Mouse (Mus musculus) kidney, adult 2 months (tissue): ENCODE results near the gene Ccni. TPM values are rescaled to one million over a fixed set of nuclear protein-coding genes. Genes with fewer than 3 reads are reported as not detected.
A peak's percentile ranks its signal among the peaks of the same experiment; 100 is the strongest.

ENCODE experiments used
- DNase-seq: peaks from one replicate; pipeline ENCODE4 v3.0.0; 2021
- H3K27ac ChIP-seq: fragments of 200-500 bp; 2 replicates; pipeline ENCODE4 v1.5.1; 2012; ENCODE audit warnings: low read depth, low read length, control low read depth, inconsistent platforms; ENCODE audit not compliant: insufficient read depth
- H3K27me3 ChIP-seq: fragments of 200-500 bp; replicated peaks from 2 replicates; pipeline ENCODE4 v1.6.1; 2012; ENCODE audit warnings: mild to moderate bottlenecking, moderate library complexity, low read length, inconsistent platforms; ENCODE audit not compliant: control insufficient read depth, insufficient read depth
- H3K36me3 ChIP-seq: fragments of 200-500 bp; 2 replicates; pipeline ENCODE4 v1.6.1; 2012; ENCODE audit warnings: mild to moderate bottlenecking, moderate library complexity, low read length, inconsistent platforms; ENCODE audit not compliant: control insufficient read depth, insufficient read depth
- H3K4me1 ChIP-seq: fragments of 200-500 bp; 2 replicates; pipeline ENCODE4 v1.6.1; 2011; ENCODE audit warnings: low read length; ENCODE audit not compliant: control insufficient read depth, insufficient read depth
- H3K4me3 ChIP-seq: fragments of 200-500 bp; 2 replicates; pipeline ENCODE4 v1.5.1; 2011; ENCODE audit warnings: mild to moderate bottlenecking, low read depth, low read length, control low read depth; ENCODE audit not compliant: insufficient read depth
- CTCF ChIP-seq: fragments of 200-500 bp; conservative IDR thresholded peaks from 2 replicates; pipeline ENCODE4 v1.5.1; 2011; ENCODE audit warnings: low read depth, mild to moderate bottlenecking, control low read depth, low read length, moderate library complexity, mixed read lengths; ENCODE audit not compliant: insufficient read depth, insufficient read length
- POLR2A ChIP-seq: fragments of 200-500 bp; IDR thresholded peaks from one replicate; pipeline ENCODE4 v1.6.1; 2011; ENCODE audit warnings: low read depth, low read length, control low read depth
- WGBS: fragments of 180-500 bp; shearing (Covaris S2); methylation state at CpG from one replicate; pipeline ENCODE4 v1.1.7; 2018; 5-methylcytosine and 5-hydroxymethylcytosine counted together
- polyA plus RNA-seq: library from polyadenylated mRNA; depleted of rRNA; stranded (reverse); fragments of >200 nt; gene quantifications from 2 replicates; pipeline ENCODE4 v1.2.3, GENCODE M21; 2012; rRNA removed

Gene Ccni
- polyA plus RNA-seq, 1 experiment, result 125 TPM

- H3K4me1 ChIP-seq, result peaks cover 10% of the 10 kb centered on the region; the same call in 1 of the 2 replicates
- peak overlapping the region; percentile 82 for H3K27ac ChIP-seq
- no peaks in the 10 kb centered on the region for H3K27me3 ChIP-seq
- H3K36me3 ChIP-seq, result no peaks in the 10 kb centered on the region
- DNase-seq, result peak; percentile 36
- WGBS, result 36% methylated on average over 5 of the region's 5 CpGs
- no peak overlapping the region for H3K4me3 ChIP-seq
- TF ChIP-seq CTCF, result no peak
- TF ChIP-seq POLR2A, result no peak
These were observed 69.2 kb downstream of the Ccni start for GRCm38 (mm10) chr5:93136956-93137586.

- no peak overlapping the region for H3K27ac ChIP-seq
- H3K4me1 ChIP-seq, result peaks cover 11% of the 10 kb centered on the region; the same call in 1 of the 2 replicates
- no peak overlapping the region for H3K4me3 ChIP-seq
- DNase-seq, result no peak
- H3K36me3 ChIP-seq, result no peaks in the 10 kb centered on the region
- 53% methylated on average over 10 of the region's 10 CpGs for WGBS
- no peaks in the 10 kb centered on the region for H3K27me3 ChIP-seq
- no peak for TF ChIP-seq CTCF
- TF ChIP-seq POLR2A, result no peak
These were observed 70.8 kb downstream of the Ccni start for GRCm38 (mm10) chr5:93135368-93136107.

GRCm38 (mm10) chr5:93133445-93134244 is 72.7 kb downstream of the Ccni start:
- peak overlapping the region; percentile 12; the same call in 1 of the 2 replicates for H3K27ac ChIP-seq
- no peaks in the 10 kb centered on the region for H3K27me3 ChIP-seq
- peaks cover 22% of the 10 kb centered on the region for H3K4me1 ChIP-seq
- no peaks in the 10 kb centered on the region for H3K36me3 ChIP-seq
- DNase-seq, result peak; percentile 61
- TF ChIP-seq POLR2A (no peak), CTCF (no peak)
- 36% methylated on average over 10 of the region's 10 CpGs for WGBS
- no peak overlapping the region for H3K4me3 ChIP-seq

Other genes starting within 250 kb of the Ccni start
- gene Sowahb, start 161.5 kb downstream of the Ccni start, polyA plus RNA-seq, result 7.8 and 10.1 TPM in 2 replicates
- gene Sept11, start 113.1 kb downstream of the Ccni start, polyA plus RNA-seq, result 46.0 and 50.7 TPM in 2 replicates
- 0.23 and 0.27 TPM in 2 replicates for gene 2010109A12Rik, start within 50 bp of the Ccni start, polyA plus RNA-seq
- gene Ccng2, start 60.8 kb upstream of the Ccni start, polyA plus RNA-seq, result 16.7 and 20.0 TPM in 2 replicates